Mouse (Mus musculus): ENCODE results near the gene Serac1. TPM values are rescaled to one million over a fixed set of nuclear protein-coding genes. Genes with fewer than 3 reads are reported as not detected.

Gene Serac1
- polyA plus RNA-seq (2015; fragmentation: Nextera tagmentation; extraction: Ambion mirVana) = 0.43 and 0.73 TPM in 2 replicates

- WGBS (ENCODE audit: insufficient replicate concordance) = under 1% methylated on average over 68 of the region's 70 CpGs
- Histone ChIP-seq H3K4me3 (ENCODE audit: low read depth, low read length) (peak within 1 kb of the TSS; percentile 88), H3K36me3 (replicated peaks; ENCODE audit: insufficient read depth, low read length) (peaks cover 14% of the 10 kb centered on the region), H3K4me1 (ENCODE audit: insufficient read depth) (peaks cover 12% of the 10 kb centered on the region; the same call in 1 of the 2 replicates), H3K4me2 (ENCODE audit: low read depth, low read length) (peak within 1 kb of the TSS; percentile 95), H3K9ac (replicated peaks) (peak within 1 kb of the TSS; percentile 88), H3K9me3 (ENCODE audit: low read length) (no peaks in the 10 kb centered on the region), H3K27ac (ENCODE audit: low read depth) (peak within 1 kb of the TSS; percentile 94), H3K27me3 (ENCODE audit: insufficient read depth, low read length) (no peaks in the 10 kb centered on the region)
- ATAC-seq (peak; percentile 99), DNase-seq (peak; percentile 99)
- TF ChIP-seq CTCF (IDR thresholded peaks at IDR 0.05; ENCODE audit: low read depth) (no peak; the same call in 1 of the 2 replicates), EP300 (IDR thresholded peaks at IDR 0.05; ENCODE audit: low read depth) (no peak)
Measured at GRCm38 (mm10) chr17:6079287-6080122, at the start of gene Serac1, which contains the start of gene Gtf2h5. Gene Serac1 (minus strand): TSS chr17:6079741. Gene Gtf2h5 (plus strand): TSS chr17:6079786.

DNA sequence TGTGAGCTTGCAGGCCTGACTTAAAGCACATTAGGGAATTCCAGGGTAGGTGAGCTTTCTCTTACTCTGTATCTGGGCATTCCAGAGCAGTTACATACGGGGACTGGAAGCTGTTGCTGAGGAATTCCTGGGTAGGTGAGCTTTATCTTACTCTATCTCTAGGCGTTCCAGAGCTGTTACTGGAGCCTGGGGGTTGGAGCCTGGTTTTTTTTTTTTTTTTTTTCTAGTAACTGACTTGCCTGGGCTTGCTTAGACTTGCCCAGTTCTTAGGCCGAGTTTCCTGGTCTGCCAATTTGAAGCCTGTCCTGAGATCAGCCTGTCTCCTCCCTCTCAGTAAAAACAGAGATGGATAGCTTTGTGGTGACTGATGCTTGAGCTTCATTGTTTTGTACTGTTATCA lies 48.5 kb upstream of the Serac1 start:
- no peak for DNase-seq
- Histone ChIP-seq H3K4me2 (ENCODE audit: low read depth, low read length) (no peak overlapping the region), H3K9me3 (ENCODE audit: low read length) (no peaks in the 10 kb centered on the region), H3K27ac (ENCODE audit: low read depth) (no peak overlapping the region), H3K9ac (replicated peaks) (no peak overlapping the region), H3K4me3 (ENCODE audit: low read depth, low read length) (no peak overlapping the region), H3K27me3 (ENCODE audit: insufficient read depth, low read length) (no peaks in the 10 kb centered on the region), H3K4me1 (ENCODE audit: insufficient read depth) (no peaks in the 10 kb centered on the region), H3K36me3 (replicated peaks; ENCODE audit: insufficient read depth, low read length) (no peaks in the 10 kb centered on the region)
- 51% methylated on average over 3 of the region's 3 CpGs for WGBS (ENCODE audit: insufficient replicate concordance)
- TF ChIP-seq CTCF (IDR thresholded peaks at IDR 0.05; ENCODE audit: low read depth) = no peak
- no peak for TF ChIP-seq EP300 (IDR thresholded peaks at IDR 0.05; ENCODE audit: low read depth)
- ATAC-seq = no peak

DNA sequence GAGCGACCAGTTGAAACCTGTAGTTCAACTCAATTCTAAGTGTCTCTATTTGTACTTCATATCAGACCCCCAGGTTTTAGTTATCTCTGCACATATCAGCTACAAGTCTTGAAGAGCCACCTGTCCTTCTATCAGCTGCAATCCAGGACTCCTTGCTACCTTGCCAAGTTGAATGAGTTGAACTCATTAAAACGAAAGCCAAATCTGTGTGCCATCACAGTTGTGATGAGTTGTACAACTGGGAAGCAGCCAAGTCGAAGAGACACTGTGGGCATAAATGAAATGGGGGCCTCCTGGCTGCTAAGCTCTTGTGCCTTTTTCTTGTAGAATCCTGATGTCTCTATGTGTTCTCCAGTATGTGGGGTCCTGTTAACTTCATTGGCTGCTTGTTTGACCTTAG lies 45.9 kb upstream of the Serac1 start:
- Histone ChIP-seq H3K9me3 (ENCODE audit: low read length) (no peaks in the 10 kb centered on the region), H3K27me3 (ENCODE audit: insufficient read depth, low read length) (no peaks in the 10 kb centered on the region), H3K4me1 (ENCODE audit: insufficient read depth) (no peaks in the 10 kb centered on the region), H3K9ac (replicated peaks) (no peak overlapping the region), H3K27ac (ENCODE audit: low read depth) (no peak overlapping the region), H3K4me2 (ENCODE audit: low read depth, low read length) (no peak overlapping the region), H3K36me3 (replicated peaks; ENCODE audit: insufficient read depth, low read length) (peaks cover 6% of the 10 kb centered on the region; the same call in 1 of the 2 replicates), H3K4me3 (ENCODE audit: low read depth, low read length) (no peak overlapping the region)
- no peak for DNase-seq
- 77% methylated on average over 3 of the region's 3 CpGs for WGBS (ENCODE audit: insufficient replicate concordance)
- ATAC-seq = no peak
- no peak for TF ChIP-seq CTCF (IDR thresholded peaks at IDR 0.05; ENCODE audit: low read depth)
- TF ChIP-seq EP300 (IDR thresholded peaks at IDR 0.05; ENCODE audit: low read depth) = no peak

DNA sequence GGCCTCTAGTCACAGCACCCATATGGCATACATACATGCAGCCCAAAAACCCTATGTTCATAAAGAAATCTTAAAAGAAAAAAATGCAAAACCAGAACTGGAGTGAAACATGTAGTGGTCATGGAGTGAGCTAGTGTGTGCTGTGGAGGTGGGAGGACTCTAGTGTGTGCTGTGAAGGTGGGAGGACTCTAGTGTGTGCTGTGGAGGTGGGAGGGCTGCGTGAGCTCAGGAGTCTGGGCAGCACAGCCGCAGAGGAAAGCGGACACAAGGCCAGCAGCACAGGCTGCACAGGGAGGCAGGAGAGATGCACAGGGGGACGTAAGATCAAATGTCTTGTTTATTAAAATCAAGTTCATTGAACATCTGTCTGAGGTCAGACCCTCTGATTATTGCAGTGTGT lies 44.2 kb upstream of the Serac1 start:
- no peak overlapping the region for H3K9ac ChIP-seq (replicated peaks)
- H3K4me3 ChIP-seq (ENCODE audit: low read depth, low read length) = no peak overlapping the region
- ATAC-seq = no peak
- H3K4me2 ChIP-seq (ENCODE audit: low read depth, low read length) = no peak overlapping the region
- no peak for DNase-seq
- H3K9me3 ChIP-seq (ENCODE audit: low read length) = no peaks in the 10 kb centered on the region
- peaks cover 6% of the 10 kb centered on the region; the same call in 1 of the 2 replicates for H3K36me3 ChIP-seq (replicated peaks; ENCODE audit: insufficient read depth, low read length)
- no peak overlapping the region for H3K27ac ChIP-seq (ENCODE audit: low read depth)
- TF ChIP-seq CTCF (IDR thresholded peaks at IDR 0.05; ENCODE audit: low read depth) (no peak), EP300 (IDR thresholded peaks at IDR 0.05; ENCODE audit: low read depth) (no peak)
- no peaks in the 10 kb centered on the region for H3K27me3 ChIP-seq (ENCODE audit: insufficient read depth, low read length)
- H3K4me1 ChIP-seq (ENCODE audit: insufficient read depth) = no peaks in the 10 kb centered on the region
- 91% methylated on average over 4 of the region's 4 CpGs for WGBS (ENCODE audit: insufficient replicate concordance)

GRCm38 (mm10) chr17:6118861-6119260 lies 39.3 kb upstream of the Serac1 start:
- no peak overlapping the region for H3K4me2 ChIP-seq (ENCODE audit: low read depth, low read length)
- no peak for DNase-seq
- 71% methylated on average over 4 of the region's 4 CpGs for WGBS (ENCODE audit: insufficient replicate concordance)

DNA sequence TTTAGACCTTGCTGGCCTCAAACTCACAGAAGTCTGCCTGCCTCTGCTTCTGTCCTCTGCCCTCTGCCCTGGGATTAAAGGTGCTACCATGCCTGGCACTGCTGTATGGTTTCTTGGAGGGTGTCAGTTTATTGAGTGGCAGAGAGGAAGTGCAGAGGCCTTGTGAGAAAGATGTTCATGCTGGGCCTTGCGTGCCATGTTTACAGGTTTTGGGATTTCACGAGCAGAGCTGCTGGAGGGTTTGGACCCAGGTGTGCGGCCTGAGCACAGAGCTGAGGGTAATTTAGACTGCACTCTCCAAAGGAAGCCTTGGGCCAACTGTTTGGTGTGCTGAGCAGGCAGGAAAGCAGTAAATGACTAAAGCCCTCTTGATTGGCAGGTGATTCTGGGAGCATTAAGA lies 38.4 kb upstream of the Serac1 start:
- no peak for DNase-seq
- WGBS (ENCODE audit: insufficient replicate concordance) = 84% methylated on average over 3 of the region's 3 CpGs
- Histone ChIP-seq H3K27ac (ENCODE audit: low read depth) (no peak overlapping the region), H3K4me1 (ENCODE audit: insufficient read depth) (no peaks in the 10 kb centered on the region), H3K9me3 (ENCODE audit: low read length) (no peaks in the 10 kb centered on the region), H3K9ac (replicated peaks) (no peak overlapping the region), H3K27me3 (ENCODE audit: insufficient read depth, low read length) (no peaks in the 10 kb centered on the region), H3K4me3 (ENCODE audit: low read depth, low read length) (no peak overlapping the region), H3K36me3 (replicated peaks; ENCODE audit: insufficient read depth, low read length) (peaks cover 5% of the 10 kb centered on the region; the same call in 1 of the 2 replicates), H3K4me2 (ENCODE audit: low read depth, low read length) (no peak overlapping the region)
- TF ChIP-seq CTCF (IDR thresholded peaks at IDR 0.05; ENCODE audit: low read depth) = no peak
- TF ChIP-seq EP300 (IDR thresholded peaks at IDR 0.05; ENCODE audit: low read depth) = no peak
- no peak for ATAC-seq

More at GRCm38 (mm10) chr17:6118861-6119260, 39.3 kb upstream of the Serac1 start:
- Histone ChIP-seq H3K27ac (ENCODE audit: low read depth) (no peak overlapping the region), H3K4me1 (ENCODE audit: insufficient read depth) (no peaks in the 10 kb centered on the region), H3K27me3 (ENCODE audit: insufficient read depth, low read length) (no peaks in the 10 kb centered on the region), H3K9me3 (ENCODE audit: low read length) (no peaks in the 10 kb centered on the region), H3K9ac (replicated peaks) (no peak overlapping the region), H3K4me3 (ENCODE audit: low read depth, low read length) (no peak overlapping the region), H3K36me3 (replicated peaks; ENCODE audit: insufficient read depth, low read length) (peaks cover 6% of the 10 kb centered on the region; the same call in 1 of the 2 replicates)
- TF ChIP-seq CTCF (IDR thresholded peaks at IDR 0.05; ENCODE audit: low read depth) (no peak), EP300 (IDR thresholded peaks at IDR 0.05; ENCODE audit: low read depth) (no peak)
- no peak for ATAC-seq
